Mouse (Mus musculus): ENCODE results near the gene Ptprk.

DNA sequence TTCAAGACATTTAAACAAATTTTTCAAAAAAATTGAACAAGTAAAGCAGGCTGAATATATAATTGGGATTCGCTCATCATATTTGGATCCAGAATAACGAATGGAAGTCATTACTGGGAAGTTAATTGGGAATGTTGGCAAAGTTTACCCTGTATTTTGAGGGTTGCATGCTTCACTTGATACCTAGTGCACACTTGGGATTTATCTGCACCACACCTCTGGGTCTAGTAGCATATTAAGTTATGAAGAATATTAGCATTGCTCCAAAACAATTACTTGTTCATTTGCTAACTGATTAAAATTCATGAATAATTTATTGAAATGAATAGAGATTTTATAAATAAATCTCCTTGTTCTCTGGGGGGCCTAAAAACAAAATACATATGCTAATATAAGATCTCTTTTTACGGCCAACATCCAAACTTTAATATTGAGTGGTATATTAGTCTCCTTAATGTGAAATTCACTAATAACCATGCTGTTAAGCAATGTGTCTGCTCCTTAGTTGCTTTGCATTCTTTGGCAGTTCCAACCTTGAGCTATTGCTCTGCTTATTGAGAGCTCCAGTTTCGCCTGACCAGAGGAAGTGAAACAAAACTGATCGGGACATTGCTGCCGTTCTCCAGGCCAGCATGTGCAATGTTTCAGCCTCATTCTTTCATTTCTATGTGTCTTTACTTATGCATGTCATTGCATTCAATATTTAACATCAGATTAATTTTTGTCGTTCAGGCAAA is 305.3 kb downstream of the Ptprk start:
- TF ChIP-seq POLR2A (IDR thresholded peaks at IDR 0.05; ENCODE audit: insufficient read length, low read depth) (no peak), MYOG (IDR thresholded peaks at IDR 0.05; ENCODE audit: control insufficient read depth in 1 of 3, insufficient read depth in 1 of 3, insufficient read length in 2 of 3, low read depth in 2 of 3) (no peak), TCF12 (IDR thresholded peaks at IDR 0.05; ENCODE audit: insufficient read depth, poor library complexity, severe bottlenecking) (no peak), CEBPB (IDR thresholded peaks at IDR 0.05; ENCODE audit: insufficient read depth, poor library complexity, severe bottlenecking) (no peak), TCF3 (IDR thresholded peaks at IDR 0.05; ENCODE audit: insufficient read length, low read depth) (no peak), E2F4 (IDR thresholded peaks at IDR 0.05; ENCODE audit: insufficient read depth) (no peak), MAX (IDR thresholded peaks at IDR 0.05; ENCODE audit: low read depth) (no peak), POLR2AphosphoS2 (IDR thresholded peaks at IDR 0.05; ENCODE audit: insufficient read length, low read depth) (no peak)

Measured in myocyte (in vitro differentiated cells).